Mouse (Mus musculus): ENCODE results near the gene Paqr8.

The Paqr8 gene

GRCm38 (mm10) chr1:20890404-20890921 lies at the start of gene Paqr8:
Gene Paqr8 (plus strand): TSS chr1:20890606.
- CTCF ChIA-PET, result no interaction called here

GRCm38 (mm10) chr1:20856924-20857902 lies 33.2 kb upstream of the Paqr8 start:
- CTCF ChIA-PET, result no interaction called here

DNA sequence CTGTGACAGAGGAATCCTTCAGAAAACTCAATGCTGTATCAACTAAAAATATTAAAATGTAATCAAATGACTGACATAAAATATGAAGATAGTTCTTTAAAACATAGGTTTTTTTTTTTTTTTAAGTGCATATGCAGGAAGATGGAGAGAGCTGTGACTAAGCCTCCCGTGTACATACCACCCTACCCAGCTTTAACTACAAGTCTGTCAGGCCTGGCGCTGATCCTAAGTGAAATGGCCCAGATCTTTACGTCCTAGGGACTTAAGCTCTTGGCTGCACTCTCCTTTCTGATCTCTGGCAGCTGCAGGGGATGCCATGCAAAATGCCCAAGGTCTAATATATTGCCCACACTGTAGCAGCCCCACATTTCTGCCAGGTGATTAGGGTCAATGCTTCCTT lies 29.6 kb upstream of the Paqr8 start:
- CTCF ChIA-PET, result interaction anchor here (0.6 kb wide), 1 partner anchor 39 kb away, joined by 3 read pairs; no protein-coding TSS in a partner anchor

DNA sequence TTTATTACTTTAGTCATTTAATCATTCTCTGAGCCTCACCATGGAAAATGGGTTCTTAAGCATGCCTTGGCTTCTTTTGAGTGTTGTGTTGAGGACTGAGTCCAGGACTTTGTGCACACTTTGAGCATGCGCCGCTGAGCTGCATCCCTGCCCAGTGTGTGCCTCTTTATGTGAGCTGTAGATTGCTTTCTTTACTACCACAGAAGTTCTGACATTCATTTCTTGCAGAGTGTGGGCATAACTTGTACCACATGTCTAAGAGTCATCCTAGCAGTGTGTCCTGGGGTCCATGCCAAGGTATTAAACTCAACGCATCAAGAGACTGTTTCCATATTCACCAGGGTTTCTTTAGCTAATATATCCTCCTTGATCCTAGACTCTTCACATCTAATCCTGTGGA lies 28.5 kb upstream of the Paqr8 start:
- CTCF ChIA-PET, result no interaction called here

DNA sequence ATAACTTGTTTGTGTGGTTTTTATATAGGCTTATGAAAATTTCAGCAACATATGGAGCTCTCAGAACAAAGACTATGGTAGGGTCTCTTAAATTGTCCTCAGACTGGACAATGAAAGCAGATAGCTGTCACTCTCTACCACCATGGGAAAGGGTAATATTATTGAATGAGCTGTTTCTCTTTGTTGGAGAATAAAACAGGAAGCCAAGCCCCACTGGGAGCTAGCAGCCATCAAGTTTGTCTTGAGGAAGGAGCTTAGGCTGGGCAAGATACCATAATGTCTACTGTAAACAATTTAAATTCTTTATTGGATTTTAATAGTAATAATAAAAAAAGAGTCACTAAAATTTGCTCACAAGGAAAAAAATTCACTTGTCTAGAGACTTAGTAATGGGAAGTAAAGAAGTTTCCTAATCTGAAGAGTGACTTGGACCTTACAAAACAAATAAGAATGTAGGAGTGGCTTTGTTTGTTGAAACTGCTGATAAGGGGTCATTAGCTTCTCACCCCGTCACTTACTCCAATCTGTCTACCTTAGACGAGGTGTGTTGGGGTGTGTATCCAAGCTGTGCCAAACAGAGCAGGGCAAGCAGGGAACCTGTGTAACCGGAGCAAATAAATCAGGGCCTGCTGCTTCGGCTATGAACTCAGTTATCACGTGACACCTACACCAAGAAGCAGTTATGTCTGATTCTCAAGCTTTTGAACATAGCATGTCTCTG lies 26.8 kb upstream of the Paqr8 start:
- CTCF ChIA-PET, result no interaction called here

DNA sequence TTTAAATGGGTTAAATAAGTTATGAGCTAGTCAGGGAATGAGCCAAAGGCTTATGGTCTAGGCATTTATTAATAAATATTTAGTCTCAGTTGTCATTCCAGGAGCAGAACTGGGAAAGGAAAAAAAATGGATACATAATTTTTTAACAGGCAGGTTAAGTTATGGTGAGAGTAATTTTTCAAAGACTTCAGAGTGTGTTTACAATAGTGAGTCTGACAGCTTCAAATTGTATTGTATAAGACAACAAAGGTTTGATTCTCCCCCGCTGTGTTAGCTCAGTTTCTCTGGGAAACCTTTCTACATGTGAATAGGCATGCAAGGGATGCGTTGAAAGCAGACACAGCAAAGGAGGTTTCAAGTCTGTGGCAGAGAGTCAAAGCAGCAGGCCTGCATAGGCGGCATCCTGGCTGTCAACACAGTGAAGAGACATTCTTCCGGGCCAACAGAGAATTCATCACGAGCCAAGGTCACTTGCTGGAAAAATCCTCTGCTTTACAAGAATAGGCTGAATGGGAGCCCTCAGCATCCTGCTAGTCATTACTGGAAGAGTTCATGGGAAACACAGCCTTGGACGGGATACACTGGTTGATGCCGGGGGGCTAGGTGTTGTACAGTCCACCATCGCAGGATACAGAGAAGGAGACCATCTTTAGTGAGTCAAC lies 23.0 kb upstream of the Paqr8 start:
- CTCF ChIA-PET, result interaction anchor here (0.6 kb wide), 1 partner anchor 205 kb away, joined by 3 read pairs; no protein-coding TSS in a partner anchor

GRCm38 (mm10) chr1:20868036-20868435 lies 22.4 kb upstream of the Paqr8 start:
- CTCF ChIA-PET, result no interaction called here

DNA sequence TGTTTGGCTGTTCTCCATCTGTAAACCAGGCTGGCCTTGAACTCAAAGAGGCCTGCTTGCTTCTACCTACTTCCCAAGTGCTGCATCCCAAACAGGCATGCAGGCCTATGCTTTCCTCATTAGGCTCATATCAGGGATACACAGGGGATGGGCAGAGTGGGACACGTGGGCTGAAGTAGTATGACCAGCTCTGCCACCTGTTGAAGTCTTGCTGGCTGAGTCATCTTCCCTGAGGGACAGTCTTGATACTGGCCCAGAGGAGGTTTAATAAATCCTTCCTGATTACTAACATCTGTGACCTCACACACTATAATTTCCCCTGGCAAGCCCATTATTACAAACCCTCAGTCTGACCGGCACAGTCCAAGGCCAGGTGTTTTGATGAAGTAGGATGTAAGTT lies 19.5 kb upstream of the Paqr8 start:
- CTCF ChIA-PET, result no interaction called here

DNA sequence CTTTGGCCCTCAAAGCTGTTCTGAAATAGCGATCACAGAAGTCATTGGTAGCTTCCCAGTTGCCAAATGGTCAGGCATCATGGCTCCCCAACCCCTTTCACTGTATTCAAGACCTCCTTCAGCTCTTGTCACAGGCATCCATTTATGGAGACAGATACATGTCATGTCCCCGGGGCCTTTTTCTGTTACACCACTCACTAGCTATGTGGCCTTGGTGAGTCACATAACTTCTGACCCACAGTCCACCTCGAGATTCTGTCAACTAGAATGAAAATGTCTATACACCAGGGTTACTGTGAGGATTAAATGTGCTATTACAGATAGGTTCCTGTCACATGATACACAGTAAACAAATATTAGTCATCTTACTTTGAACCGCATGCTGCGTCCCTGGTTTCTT lies 17.9 kb upstream of the Paqr8 start:
- CTCF ChIA-PET, result no interaction called here

GRCm38 (mm10) chr1:20874061-20874460 lies 16.3 kb upstream of the Paqr8 start:
- CTCF ChIA-PET, result no interaction called here

- CTCF ChIA-PET, result no interaction called here
Observed at GRCm38 (mm10) chr1:20877355-20877754, 13.1 kb upstream of the Paqr8 start.

DNA sequence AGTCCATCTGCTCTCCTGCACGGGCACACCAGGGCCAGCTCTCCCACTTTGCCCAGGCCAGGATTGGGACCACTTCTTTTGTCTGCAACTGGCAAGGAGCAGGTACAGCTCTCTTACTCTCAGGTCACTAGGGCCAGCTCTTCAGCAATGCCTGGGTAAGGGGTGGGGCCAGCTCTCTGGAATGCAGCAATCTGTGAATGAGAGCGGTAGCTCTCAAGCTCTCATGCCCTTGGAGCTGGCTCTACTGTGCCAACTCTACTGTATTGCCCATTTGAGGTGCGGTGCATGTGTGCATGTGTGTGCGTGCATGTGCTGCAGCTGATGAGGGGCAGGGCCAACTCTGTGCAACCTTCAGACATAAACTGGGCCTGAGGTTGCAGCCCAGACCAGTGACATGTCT lies 11.0 kb upstream of the Paqr8 start:
- CTCF ChIA-PET, result no interaction called here

DNA sequence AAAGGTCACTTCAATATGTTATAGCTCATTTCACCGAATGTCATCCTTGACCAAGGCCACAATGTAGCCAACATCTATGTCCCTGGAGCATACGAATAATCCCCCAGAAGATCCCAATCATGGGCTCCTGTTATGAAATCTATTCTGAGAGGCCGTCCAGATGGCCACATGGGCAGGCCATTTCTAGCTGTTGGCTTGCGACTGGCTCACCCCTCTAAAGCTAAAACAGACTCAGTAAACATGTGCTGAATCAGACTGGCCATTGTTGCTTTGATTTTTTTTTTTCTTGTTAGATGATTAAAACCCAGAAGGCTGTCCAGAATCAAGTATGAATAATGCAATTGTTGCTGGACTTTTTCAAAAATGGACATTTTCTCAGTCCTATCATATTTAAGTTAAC lies 7.3 kb upstream of the Paqr8 start:
- CTCF ChIA-PET, result no interaction called here

DNA sequence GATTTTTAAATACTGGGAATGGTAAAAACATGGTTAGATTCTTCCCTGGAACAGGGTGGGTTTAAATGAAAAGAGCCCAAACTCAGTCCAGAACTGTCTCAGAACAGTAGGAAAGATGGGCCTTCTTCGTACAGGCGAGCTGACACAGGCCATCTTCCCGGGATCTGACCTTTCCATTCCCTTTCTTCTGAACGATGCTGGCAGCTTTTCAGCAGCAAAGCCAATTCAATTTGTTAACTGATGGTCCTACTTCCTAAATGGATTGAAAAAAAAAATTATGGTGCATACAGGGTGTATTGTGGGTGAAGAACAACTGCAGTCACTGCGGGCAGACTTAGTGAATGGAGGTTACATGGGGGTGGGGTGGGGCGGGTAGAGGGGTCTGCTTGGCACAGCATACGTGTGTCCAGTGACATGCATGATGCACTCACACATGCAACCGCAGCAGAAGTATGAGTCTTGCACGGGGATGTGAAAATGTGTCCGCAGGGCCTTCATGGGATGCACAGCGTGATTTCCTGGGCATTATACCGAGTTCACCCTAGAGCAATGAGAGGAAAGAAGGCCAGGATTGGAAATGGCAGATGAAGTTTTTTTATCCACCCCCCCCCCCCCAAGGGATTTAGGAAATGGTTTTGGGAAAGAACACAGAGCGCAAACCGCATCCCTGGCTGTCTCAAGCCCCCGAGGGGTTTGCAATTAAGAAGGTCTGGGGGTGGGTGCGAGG lies 566 bp upstream of the Paqr8 start:
- CTCF ChIA-PET, result no interaction called here

DNA sequence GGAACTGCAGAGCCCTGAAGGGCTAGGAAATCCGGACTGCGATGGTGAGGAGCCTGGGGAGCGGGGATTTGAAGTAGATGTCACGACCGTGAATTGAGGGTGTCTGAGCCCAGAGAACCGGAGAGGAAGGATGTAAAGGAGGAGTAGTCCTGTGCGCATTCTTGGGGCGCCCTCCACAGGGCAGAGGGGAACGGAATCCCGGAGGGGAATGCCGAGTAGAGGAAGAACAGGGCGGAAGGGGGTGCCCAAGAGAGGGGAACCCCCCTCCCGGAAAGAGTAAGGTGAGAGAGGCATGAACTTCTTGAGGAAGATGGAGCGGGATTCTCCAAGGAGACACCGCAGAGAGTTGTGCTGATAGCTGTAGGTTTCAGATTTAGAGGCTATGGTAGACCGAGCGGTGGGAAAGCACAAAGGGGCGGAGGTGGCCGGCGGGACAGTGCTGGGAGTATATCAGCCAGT lies 564 bp downstream of the Paqr8 start:
- CTCF ChIA-PET, result no interaction called here

GRCm38 (mm10) chr1:20893059-20893458 lies 2.7 kb downstream of the Paqr8 start:
- CTCF ChIA-PET, result interaction anchor here (0.6 kb wide), 1 partner anchor 378 kb away, joined by 4 read pairs; no protein-coding TSS in a partner anchor

GRCm38 (mm10) chr1:20898391-20898790 lies 8.0 kb downstream of the Paqr8 start:
- CTCF ChIA-PET, result no interaction called here

GRCm38 (mm10) chr1:20900336-20900735 lies 9.9 kb downstream of the Paqr8 start:
- CTCF ChIA-PET, result interaction anchor here (0.7 kb wide), 1 partner anchor 40 kb away, joined by 3 read pairs; no protein-coding TSS in a partner anchor

- CTCF ChIA-PET, result no interaction called here
Observed at GRCm38 (mm10) chr1:20905501-20906127, 15.2 kb downstream of the Paqr8 start.

GRCm38 (mm10) chr1:20906128-20906515 lies 15.7 kb downstream of the Paqr8 start:
- CTCF ChIA-PET, result no interaction called here

GRCm38 (mm10) chr1:20908541-20908940 lies 18.1 kb downstream of the Paqr8 start:
- CTCF ChIA-PET, result no interaction called here
